Mouse (Mus musculus) kidney, embryonic 16.5 days (tissue): ENCODE measurements at regions not wholly inside any gene's neighbourhood (a gene's known extent, or its start where the extent isn't known, plus 50 kb on each side); places are given as distances from the start of the nearest gene placed in this dataset.
"Not testable (repeated sequence)": the region's sequence is repeated elsewhere in the genome, so short reads cannot be mapped to it uniquely, and the experiment has no call there.

Experiments
- ATAC-seq: fragments of 200-750 bp; cut with Nextera tagmentation; 2 replicates; pipeline ENCODE4 v1.8.0; 2017; ENCODE audit warnings: moderate TSS enrichment; ENCODE audit not compliant: low FRiP score, low TSS enrichment
- H3K27ac ChIP-seq: fragments of 300-500 bp; sonication (generic); 2 replicates; pipeline ENCODE4 v1.5.1; 2014; ENCODE audit warnings: low read length
- H3K27me3 ChIP-seq: fragments of 300-500 bp; sonication (generic); 2 replicates; pipeline ENCODE4 v1.6.1; 2014; ENCODE audit warnings: low read length, control low read depth, mixed read lengths; ENCODE audit not compliant: insufficient read depth
- H3K36me3 ChIP-seq: fragments of 300-500 bp; sonication (generic); 2 replicates; pipeline ENCODE4 v1.6.1; 2014; ENCODE audit warnings: low read length, control low read depth, mixed read lengths; ENCODE audit not compliant: insufficient read depth
- H3K4me1 ChIP-seq: fragments of 300-500 bp; sonication (generic); 2 replicates; pipeline ENCODE4 v1.6.1; 2014; ENCODE audit warnings: low read length, control low read depth, mixed read lengths; ENCODE audit not compliant: insufficient read depth
- H3K4me2 ChIP-seq: fragments of 300-500 bp; sonication (generic); replicated peaks from 2 replicates; pipeline ENCODE4 v1.6.1; 2014; ENCODE audit warnings: low read depth, low read length
- H3K4me3 ChIP-seq: fragments of 300-500 bp; sonication (generic); 2 replicates; pipeline ENCODE4 v1.5.1; 2014; ENCODE audit warnings: mild to moderate bottlenecking, low read length
- H3K9ac ChIP-seq: fragments of 300-500 bp; sonication (generic); replicated peaks from 2 replicates; pipeline ENCODE4 v1.6.1; 2014; ENCODE audit warnings: low read length
- H3K9me3 ChIP-seq: fragments of 300-500 bp; sonication (generic); 2 replicates; pipeline ENCODE4 v1.6.1; 2016; ENCODE audit warnings: low read length, control low read depth
- WGBS: fragments of 180-500 bp; shearing (Covaris S2); extraction: QIAGEN DNeasy Blood & Tissue Kit; methylation state at CpG from one replicate; pipeline ENCODE4 v1.1.7; 2014; 5-methylcytosine and 5-hydroxymethylcytosine counted together

GRCm38 (mm10) chr6:22447636-22448035 is 91.6 kb upstream of the Fam3c start:
- Histone ChIP-seq H3K27ac (no peak overlapping the region), H3K9ac (no peak overlapping the region), H3K9me3 (no peaks in the 10 kb centered on the region), H3K27me3 (no peaks in the 10 kb centered on the region), H3K4me3 (no peak overlapping the region), H3K4me1 (peaks cover 5% of the 10 kb centered on the region), H3K4me2 (no peak overlapping the region), H3K36me3 (no peaks in the 10 kb centered on the region)
- 84% methylated on average over 2 of the region's 2 CpGs for WGBS
- ATAC-seq: no peak

GRCm38 (mm10) chr6:22446621-22447310 is 90.7 kb upstream of the Fam3c start:
- Histone ChIP-seq H3K4me3 (no peak overlapping the region), H3K27ac (no peak overlapping the region), H3K36me3 (no peaks in the 10 kb centered on the region), H3K9me3 (no peaks in the 10 kb centered on the region), H3K4me1 (peaks cover 5% of the 10 kb centered on the region), H3K4me2 (no peak overlapping the region), H3K27me3 (no peaks in the 10 kb centered on the region), H3K9ac (no peak overlapping the region)
- no peak for ATAC-seq
- 82% methylated on average over 15 of the region's 15 CpGs for WGBS

- H3K36me3 ChIP-seq, H3K4me1 ChIP-seq, H3K9me3 ChIP-seq, H3K4me2 ChIP-seq, ATAC-seq, H3K27me3 ChIP-seq, H3K4me3 ChIP-seq, H3K9ac ChIP-seq, H3K27ac ChIP-seq: not testable (repeated sequence)
- 88% methylated on average over 6 of the region's 6 CpGs for WGBS
Measured at GRCm38 (mm10) chr6:22444856-22445255, 88.8 kb upstream of the Fam3c start.

GRCm38 (mm10) chr6:22444220-22444619 is 88.2 kb upstream of the Fam3c start:
- H3K9me3 ChIP-seq: no peaks in the 10 kb centered on the region
- peaks cover 10% of the 10 kb centered on the region for H3K4me1 ChIP-seq
- H3K27ac ChIP-seq: no peak overlapping the region
- ATAC-seq: no peak
- no peak overlapping the region for H3K4me3 ChIP-seq
- H3K27me3 ChIP-seq: no peaks in the 10 kb centered on the region
- WGBS: 79% methylated on average over 12 of the region's 12 CpGs
- H3K4me2 ChIP-seq: no peak overlapping the region
- H3K36me3 ChIP-seq: no peaks in the 10 kb centered on the region
- H3K9ac ChIP-seq: no peak overlapping the region

GRCm38 (mm10) chr6:22443573-22443972 is 87.5 kb upstream of the Fam3c start:
- no peaks in the 10 kb centered on the region for H3K27me3 ChIP-seq
- H3K4me3 ChIP-seq: no peak overlapping the region
- no peak overlapping the region for H3K4me2 ChIP-seq
- no peak overlapping the region for H3K27ac ChIP-seq
- no peak overlapping the region for H3K9ac ChIP-seq
- 15% methylated on average over 8 of the region's 8 CpGs for WGBS
- ATAC-seq: peak; percentile 63
- H3K36me3 ChIP-seq: no peaks in the 10 kb centered on the region
- peaks cover 10% of the 10 kb centered on the region for H3K4me1 ChIP-seq
- no peaks in the 10 kb centered on the region for H3K9me3 ChIP-seq

- H3K4me1 ChIP-seq: peaks cover 10% of the 10 kb centered on the region
- H3K36me3 ChIP-seq: no peaks in the 10 kb centered on the region
- WGBS: 65% methylated on average over 3 of the region's 3 CpGs
- no peak for ATAC-seq
- no peaks in the 10 kb centered on the region for H3K27me3 ChIP-seq
- H3K9ac ChIP-seq: no peak overlapping the region
- no peak overlapping the region for H3K27ac ChIP-seq
- H3K9me3 ChIP-seq: no peaks in the 10 kb centered on the region
- no peak overlapping the region for H3K4me2 ChIP-seq
- no peak overlapping the region for H3K4me3 ChIP-seq
Measured at GRCm38 (mm10) chr6:22443170-22443569, 87.1 kb upstream of the Fam3c start.

- H3K4me2 ChIP-seq: no peak overlapping the region
- H3K9me3 ChIP-seq: no peaks in the 10 kb centered on the region
- no peak overlapping the region for H3K9ac ChIP-seq
- WGBS: 66% methylated on average over 8 of the region's 8 CpGs
- no peaks in the 10 kb centered on the region for H3K27me3 ChIP-seq
- H3K4me3 ChIP-seq: no peak overlapping the region
- ATAC-seq: no peak
- no peak overlapping the region for H3K27ac ChIP-seq
- peaks cover 10% of the 10 kb centered on the region for H3K4me1 ChIP-seq
- no peaks in the 10 kb centered on the region for H3K36me3 ChIP-seq
Measured at GRCm38 (mm10) chr6:22442591-22442990, 86.5 kb upstream of the Fam3c start.

- H3K27me3 ChIP-seq: no peaks in the 10 kb centered on the region
- H3K4me1 ChIP-seq: peaks cover 10% of the 10 kb centered on the region
- no peak overlapping the region for H3K9ac ChIP-seq
- no peaks in the 10 kb centered on the region for H3K36me3 ChIP-seq
- 80% methylated on average over 9 of the region's 9 CpGs for WGBS
- no peak for ATAC-seq
- H3K27ac ChIP-seq: no peak overlapping the region
- no peak overlapping the region for H3K4me2 ChIP-seq
- H3K9me3 ChIP-seq: peaks cover 6% of the 10 kb centered on the region
- H3K4me3 ChIP-seq: no peak overlapping the region
Measured at GRCm38 (mm10) chr6:22439871-22440270, 83.8 kb upstream of the Fam3c start.

GRCm38 (mm10) chr6:22429026-22429425 is 73.0 kb upstream of the Fam3c start:
- Histone ChIP-seq H3K27me3 (no peaks in the 10 kb centered on the region), H3K9me3 (no peaks in the 10 kb centered on the region), H3K4me2 (no peak overlapping the region), H3K4me3 (no peak overlapping the region), H3K4me1 (no peaks in the 10 kb centered on the region), H3K9ac (no peak overlapping the region), H3K27ac (no peak overlapping the region), H3K36me3 (no peaks in the 10 kb centered on the region)
- ATAC-seq: no peak
- 59% methylated on average over 3 of the region's 3 CpGs for WGBS

GRCm38 (mm10) chr6:22424161-22424807 is 68.2 kb upstream of the Fam3c start:
- Histone ChIP-seq H3K9me3 (peaks cover 3% of the 10 kb centered on the region; the same call in 1 of the 2 replicates), H3K9ac (no peak overlapping the region), H3K27ac (no peak overlapping the region), H3K4me2 (no peak overlapping the region), H3K4me3 (no peak overlapping the region), H3K4me1 (no peaks in the 10 kb centered on the region), H3K27me3 (no peaks in the 10 kb centered on the region), H3K36me3 (no peaks in the 10 kb centered on the region)
- ATAC-seq: no peak
- 82% methylated on average over 10 of the region's 10 CpGs for WGBS
